Mouse (Mus musculus) kidney, adult 18-20 months (tissue): ENCODE measurements around the gene Ccnd3.
"Not testable (repeated sequence)": the region's sequence is repeated elsewhere in the genome, so short reads cannot be mapped to it uniquely, and the experiment has no call there.

Source experiments
- DNase-seq: peaks from one replicate; pipeline ENCODE4 v3.0.0; 2021

Ccnd3 gene

GRCm38 (mm10) chr17:47484241-47484921 is 20.5 kb upstream of the Ccnd3 start:
- DNase-seq: no peak

- DNase-seq: no peak
These were observed 19.9 kb upstream of the Ccnd3 start for GRCm38 (mm10) chr17:47484993-47485392.

GRCm38 (mm10) chr17:47485791-47486190 is 19.1 kb upstream of the Ccnd3 start:
- no peak for DNase-seq

GRCm38 (mm10) chr17:47490791-47491190 is 14.1 kb upstream of the Ccnd3 start:
- no peak for DNase-seq

- DNase-seq: no peak
These were observed 12.1 kb upstream of the Ccnd3 start for GRCm38 (mm10) chr17:47492731-47493130.

GRCm38 (mm10) chr17:47493653-47494052 is 11.2 kb upstream of the Ccnd3 start:
- DNase-seq: peak; percentile 63

- no peak for DNase-seq
These were observed 10.7 kb upstream of the Ccnd3 start for GRCm38 (mm10) chr17:47494132-47494531.

GRCm38 (mm10) chr17:47501531-47501930 is 3.3 kb upstream of the Ccnd3 start:
- no peak for DNase-seq

- DNase-seq: peak; percentile 98
These were observed 2.7 kb upstream of the Ccnd3 start, which contains the start of gene Taf8 for GRCm38 (mm10) chr17:47501946-47502706. Gene Taf8, minus strand, starts transcription at chr17:47502292.

- DNase-seq: not testable (repeated sequence)
These were observed 2.2 kb upstream of the Ccnd3 start for GRCm38 (mm10) chr17:47502707-47503045.

- DNase-seq: no peak
These were observed 1.2 kb upstream of the Ccnd3 start for GRCm38 (mm10) chr17:47503689-47504088.

- no peak for DNase-seq
These were observed 623 bp upstream of the Ccnd3 start for GRCm38 (mm10) chr17:47504228-47504627.

GRCm38 (mm10) chr17:47505566-47505965 is 715 bp downstream of the Ccnd3 start:
- no peak for DNase-seq

- no peak for DNase-seq
These were observed 1.2 kb downstream of the Ccnd3 start for GRCm38 (mm10) chr17:47506042-47506441.

GRCm38 (mm10) chr17:47506697-47507096 is 1.8 kb downstream of the Ccnd3 start:
- no peak for DNase-seq

- DNase-seq: no peak
These were observed 2.7 kb downstream of the Ccnd3 start for GRCm38 (mm10) chr17:47507523-47507922.

- peak; percentile 98 for DNase-seq
These were observed 3.3 kb downstream of the Ccnd3 start for GRCm38 (mm10) chr17:47508012-47508608.

GRCm38 (mm10) chr17:47509031-47509705 is 4.3 kb downstream of the Ccnd3 start:
- no peak for DNase-seq

GRCm38 (mm10) chr17:47511111-47512020 is 6.5 kb downstream of the Ccnd3 start:
- peak; percentile 99 for DNase-seq

- no peak for DNase-seq
These were observed 8.3 kb downstream of the Ccnd3 start for GRCm38 (mm10) chr17:47512956-47513775.

GRCm38 (mm10) chr17:47515180-47515844 is 10.5 kb downstream of the Ccnd3 start:
- no peak for DNase-seq
